Mouse (Mus musculus) c-Kit-negative CD71-positive TER-119-positive erythroid progenitor cells, embryonic 14.5 days (primary cell): ENCODE measurements at regions not wholly inside any gene's neighbourhood (a gene's known extent, or its start where the extent isn't known, plus 50 kb on each side); places are given as distances from the start of the nearest gene placed in this dataset.
A peak's percentile ranks its signal among the peaks of the same experiment; 100 is the strongest.

Source experiments
- DNase-seq: peaks from one replicate; pipeline ENCODE4 v3.0.0-alpha.2; 2013; ENCODE audit warnings: low read depth, low spot score

DNA sequence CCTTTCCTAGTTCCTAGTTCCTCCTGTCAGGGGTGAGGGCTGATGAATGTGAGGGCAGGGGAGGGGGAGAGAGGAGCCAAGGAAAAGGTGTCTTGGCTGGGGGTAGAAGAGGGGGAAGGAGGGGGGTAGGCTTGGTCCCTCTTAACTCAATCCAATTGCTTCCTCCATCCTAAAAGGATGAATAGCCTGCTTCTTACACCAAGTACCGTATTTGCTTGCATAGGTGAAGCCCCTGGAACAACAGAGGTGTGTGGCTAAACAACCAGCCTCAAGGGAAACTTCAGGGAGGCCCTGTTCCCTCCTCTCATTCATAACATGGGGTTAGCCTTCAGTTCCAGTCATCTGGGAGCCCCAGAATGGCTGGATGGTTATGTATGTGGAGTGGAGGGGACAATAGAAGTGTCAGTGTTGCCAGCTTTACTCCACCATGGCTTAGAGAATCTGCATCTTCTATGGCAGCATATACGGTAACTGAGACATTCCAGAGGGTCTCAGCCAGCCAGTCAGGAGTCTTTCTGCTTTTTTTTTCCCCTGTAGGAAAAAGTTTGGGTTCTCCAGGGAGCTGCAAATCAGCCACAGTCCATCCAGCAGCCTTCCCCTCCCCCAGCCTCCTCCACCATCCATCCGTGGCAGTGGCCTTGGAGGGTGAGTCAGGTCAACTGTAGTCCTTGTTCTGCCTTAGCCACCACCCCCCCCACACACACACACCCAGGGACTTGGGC, 100.2 kb upstream of the Ccnd2 start:
- no peak for DNase-seq

- DNase-seq, result no peak
Measured at GRCm38 (mm10) chr6:127253935-127254334, 101.9 kb upstream of the Ccnd2 start.

- DNase-seq, result no peak
Measured at GRCm38 (mm10) chr6:127263903-127264680, 112.1 kb upstream of the Ccnd2 start.

GRCm38 (mm10) chr6:127265063-127265775, 113.2 kb upstream of the Ccnd2 start:
- no peak for DNase-seq

GRCm38 (mm10) chr6:127265901-127266812, 114.2 kb upstream of the Ccnd2 start:
- DNase-seq, result no peak

GRCm38 (mm10) chr6:127266813-127267165, 114.8 kb upstream of the Ccnd2 start:
- peak; percentile 8 for DNase-seq

GRCm38 (mm10) chr6:127269021-127269420, 117.0 kb upstream of the Ccnd2 start:
- DNase-seq, result no peak

DNA sequence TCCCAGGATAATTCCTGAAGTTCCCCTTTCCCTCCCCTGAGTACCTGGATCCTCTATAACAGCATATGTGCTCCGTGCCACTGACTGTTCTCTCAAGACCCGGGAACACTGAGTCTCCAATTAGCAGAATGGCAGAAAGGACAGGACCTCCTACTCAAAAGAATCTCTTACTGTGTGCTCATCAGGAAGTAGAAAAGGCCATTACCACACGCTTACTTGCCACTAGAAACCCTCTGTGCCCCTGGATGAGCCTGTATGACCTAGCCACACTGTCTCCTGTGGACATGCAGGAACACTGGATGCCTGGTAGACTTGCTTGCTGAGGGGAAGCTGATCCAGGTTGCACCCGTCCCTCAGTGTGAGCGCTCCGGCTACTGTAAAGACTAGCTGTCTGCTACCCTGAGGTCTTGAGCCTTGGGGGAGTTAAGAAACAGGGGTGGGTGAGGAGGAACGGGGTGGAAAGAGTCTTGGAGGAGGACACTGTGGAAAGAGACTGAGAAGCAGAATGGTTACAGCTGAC, 117.6 kb upstream of the Ccnd2 start:
- no peak for DNase-seq

DNA sequence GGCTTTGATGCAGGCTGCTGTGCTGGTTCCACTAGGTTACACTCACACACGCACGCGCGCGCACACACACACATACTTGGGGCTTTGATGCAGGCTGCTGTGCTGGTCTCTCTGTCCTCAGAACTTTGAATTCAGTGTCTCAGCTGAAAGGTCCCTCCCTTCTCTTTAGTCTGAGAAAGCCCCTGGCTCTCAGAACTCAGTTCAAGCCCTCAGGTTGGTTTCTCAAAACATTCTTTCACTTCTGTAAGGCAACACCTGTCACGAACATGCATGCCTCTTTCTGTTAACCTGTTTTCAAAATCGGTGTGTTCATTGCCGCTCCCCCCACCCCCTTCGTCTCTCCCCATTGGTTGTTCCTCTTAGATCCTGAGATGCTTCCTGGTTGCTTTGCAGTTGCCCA, 118.8 kb upstream of the Ccnd2 start:
- no peak for DNase-seq

DNA sequence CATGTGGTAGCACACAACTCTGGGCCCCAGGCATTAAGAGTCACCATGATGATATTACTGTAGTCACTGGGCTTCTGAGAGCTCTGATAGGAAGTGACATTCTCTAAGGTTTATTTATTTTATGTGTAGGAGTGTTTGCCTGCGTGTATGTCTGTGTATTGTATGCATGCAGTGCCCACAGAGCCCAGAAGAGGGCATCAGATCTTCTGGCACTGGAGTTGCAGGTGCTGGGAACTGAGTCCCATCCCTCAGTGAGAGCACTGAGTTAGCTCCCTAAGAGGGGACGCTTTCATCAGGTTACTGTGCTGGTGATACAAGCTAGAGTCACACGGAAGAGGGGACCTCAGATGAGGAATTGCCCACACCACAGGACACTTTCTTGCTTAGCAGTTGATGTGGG, 119.4 kb upstream of the Ccnd2 start:
- no peak for DNase-seq

DNA sequence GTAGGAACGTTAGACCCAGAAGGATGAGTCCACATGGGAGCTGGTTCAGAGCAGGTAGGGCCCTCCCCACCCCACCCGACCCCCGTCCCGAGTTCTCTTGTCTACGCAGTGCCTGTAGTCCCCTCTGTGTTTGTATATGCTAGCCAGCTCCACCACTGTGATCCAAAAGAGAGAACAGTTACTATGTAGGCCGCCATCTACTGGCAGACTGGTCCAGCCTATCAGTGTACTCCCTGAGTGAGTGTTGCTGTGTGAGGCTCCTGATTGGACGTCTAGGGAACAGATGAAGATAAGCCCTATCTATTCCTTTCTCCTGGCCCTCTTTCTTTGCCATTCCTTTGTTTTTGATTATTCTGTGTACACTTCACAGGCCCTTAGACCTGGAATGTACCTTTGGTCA, 120.6 kb upstream of the Ccnd2 start:
- DNase-seq, result no peak

DNA sequence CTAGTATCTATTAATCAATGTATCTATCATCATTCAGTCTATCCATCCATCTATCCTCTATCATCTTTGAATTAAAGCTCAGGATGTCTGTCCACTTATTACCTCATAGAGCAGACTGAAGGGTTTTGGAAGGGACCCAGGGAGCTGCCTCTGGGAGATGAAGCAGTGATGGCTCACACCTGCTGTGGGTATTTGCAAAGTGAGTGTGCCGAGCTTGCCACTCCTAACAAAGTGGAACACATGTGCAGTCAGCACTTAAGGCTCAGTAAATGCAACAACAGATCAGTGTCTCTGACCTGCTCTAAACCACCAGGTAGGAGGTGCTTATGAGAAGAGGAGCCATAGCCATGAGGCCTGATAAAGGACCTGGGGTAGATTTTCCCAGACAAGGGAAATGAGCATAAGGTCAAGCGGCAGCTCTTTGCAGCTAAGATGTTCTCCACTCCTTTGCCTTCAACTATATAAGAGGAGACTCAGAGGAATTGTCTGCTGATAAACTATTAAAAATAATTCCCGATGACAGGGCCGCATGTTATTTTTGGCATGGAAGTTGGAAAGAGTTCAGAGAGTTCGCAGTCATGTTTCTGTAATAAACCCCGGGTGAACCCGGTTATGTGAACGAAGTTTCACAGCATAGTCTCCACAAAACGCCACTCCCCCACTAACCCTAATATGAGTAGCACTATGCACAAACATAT, 122.9 kb upstream of the Ccnd2 start:
- no peak for DNase-seq

DNA sequence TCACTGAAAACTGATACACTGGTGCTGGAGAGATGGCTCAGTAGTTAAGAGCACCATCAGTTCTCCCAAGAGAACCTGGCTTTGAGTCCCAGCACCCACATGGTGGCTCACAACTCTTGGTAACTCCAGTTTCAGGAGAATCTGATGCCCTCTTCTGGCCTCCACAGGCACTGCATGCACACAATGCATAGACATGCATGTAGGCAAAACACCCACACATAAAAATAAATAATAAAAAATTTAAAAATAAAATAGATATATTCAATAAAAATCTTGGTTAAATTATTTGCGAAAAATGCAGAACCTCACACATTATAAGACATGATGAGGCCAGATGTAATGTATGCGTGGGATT, 123.4 kb upstream of the Ccnd2 start:
- no peak for DNase-seq

GRCm38 (mm10) chr6:127276362-127276761, 124.4 kb upstream of the Ccnd2 start:
- no peak for DNase-seq

- DNase-seq, result no peak
Measured at GRCm38 (mm10) chr6:127278402-127278801, 126.4 kb upstream of the Ccnd2 start.

- no peak for DNase-seq
Measured at GRCm38 (mm10) chr6:127284226-127284625, 132.2 kb upstream of the Ccnd2 start.

GRCm38 (mm10) chr6:127286681-127287476, 134.9 kb upstream of the Ccnd2 start:
- DNase-seq, result no peak

GRCm38 (mm10) chr6:127288946-127289345, 137.0 kb upstream of the Ccnd2 start:
- no peak for DNase-seq

DNA sequence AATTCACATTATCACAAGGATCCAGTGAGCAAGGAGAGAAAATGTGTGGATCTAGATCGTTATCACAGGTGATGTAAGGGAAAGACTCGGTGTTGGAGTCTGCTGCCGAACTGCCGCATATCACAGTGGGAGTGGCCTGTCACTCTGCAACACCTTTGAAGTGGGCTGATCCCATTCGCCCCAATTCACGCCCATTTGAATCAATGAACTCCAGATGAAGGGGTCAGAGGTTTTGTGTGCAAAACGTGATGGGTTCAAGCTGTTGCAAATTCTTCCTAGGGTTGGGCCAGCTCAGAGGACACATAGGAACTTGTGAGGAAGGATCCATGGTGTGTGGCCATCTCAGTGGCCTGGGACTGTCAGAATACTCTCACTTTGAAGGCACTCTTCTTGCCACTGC, 139.9 kb upstream of the Ccnd2 start:
- DNase-seq, result no peak

DNA sequence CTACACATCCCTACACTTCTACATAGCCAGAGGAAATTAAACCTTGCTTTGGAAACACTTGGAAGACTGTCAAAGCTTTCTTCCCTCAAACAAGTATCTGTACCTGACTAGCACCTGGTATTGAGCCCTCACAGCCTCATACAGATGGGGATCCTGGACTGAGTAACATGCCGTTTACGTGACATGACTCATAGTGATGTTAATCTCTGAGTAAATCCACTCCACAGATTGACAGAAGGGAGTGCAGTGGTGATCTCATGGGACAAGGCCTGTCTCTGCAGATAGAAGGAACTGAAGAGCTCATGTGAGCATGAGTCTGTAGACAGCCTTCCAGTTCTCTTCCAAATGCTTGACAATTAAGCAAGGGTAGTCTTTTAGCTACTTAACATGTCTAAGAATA, 141.8 kb upstream of the Ccnd2 start:
- DNase-seq, result no peak
